Mouse (Mus musculus) small intestine, adult 2 months (tissue): ENCODE data around the gene Dguok. TPM values are rescaled to one million over a fixed set of nuclear protein-coding genes. Genes with fewer than 3 reads are reported as not detected.

Source experiments
- H3K27ac ChIP-seq: fragments of 200-500 bp; 2 replicates; pipeline ENCODE4 v1.5.1; 2012; ENCODE audit warnings: low read depth, low read length, control low read depth, inconsistent platforms; ENCODE audit not compliant: insufficient read depth
- H3K27me3 ChIP-seq: fragments of 200-500 bp; 2 replicates; pipeline ENCODE4 v1.6.1; 2012; ENCODE audit warnings: mild to moderate bottlenecking, moderate library complexity, low read length, inconsistent platforms; ENCODE audit not compliant: control insufficient read depth, insufficient read depth
- H3K36me3 ChIP-seq: fragments of 200-500 bp; 2 replicates; pipeline ENCODE4 v1.6.1; 2012; ENCODE audit warnings: mild to moderate bottlenecking, low read length, control low read depth, inconsistent platforms; ENCODE audit not compliant: control insufficient read depth, insufficient read depth
- H3K4me1 ChIP-seq: fragments of 200-500 bp; 2 replicates; pipeline ENCODE4 v1.6.1; 2012; ENCODE audit warnings: low read length, inconsistent platforms, mixed read lengths; ENCODE audit not compliant: control insufficient read depth, insufficient read depth, insufficient read length
- H3K4me3 ChIP-seq: fragments of 200-500 bp; 2 replicates; pipeline ENCODE4 v1.5.1; 2012; ENCODE audit warnings: low read depth, mild to moderate bottlenecking, control low read depth, inconsistent platforms, low read length, moderate library complexity
- CTCF ChIP-seq: fragments of 200-500 bp; IDR thresholded peaks from 2 replicates; pipeline ENCODE4 v1.5.1; 2012; ENCODE audit warnings: low read depth, mild to moderate bottlenecking, control low read depth, inconsistent platforms, low read length, moderate library complexity, mixed read lengths; ENCODE audit not compliant: insufficient replicate concordance, insufficient read length; ENCODE audit errors: extremely low read depth
- POLR2A ChIP-seq: fragments of 200-500 bp; IDR thresholded peaks from 2 replicates; pipeline ENCODE4 v1.6.1; 2012; ENCODE audit warnings: low read depth, mild to moderate bottlenecking, control low read depth, inconsistent platforms, low read length, moderate library complexity
- WGBS: fragments of 180-500 bp; shearing (Covaris S2); methylation state at CpG from one replicate; pipeline ENCODE4 v1.1.7; 2018; 5-methylcytosine and 5-hydroxymethylcytosine counted together
- polyA plus RNA-seq: library from polyadenylated mRNA; depleted of rRNA; stranded (reverse); fragments of >200 nt; gene quantifications from 2 replicates; pipeline ENCODE4 v1.2.3, GENCODE M21; 2012; rRNA removed

Gene Dguok
- polyA plus RNA-seq = 12.4 and 19.7 TPM in 2 replicates

DNA sequence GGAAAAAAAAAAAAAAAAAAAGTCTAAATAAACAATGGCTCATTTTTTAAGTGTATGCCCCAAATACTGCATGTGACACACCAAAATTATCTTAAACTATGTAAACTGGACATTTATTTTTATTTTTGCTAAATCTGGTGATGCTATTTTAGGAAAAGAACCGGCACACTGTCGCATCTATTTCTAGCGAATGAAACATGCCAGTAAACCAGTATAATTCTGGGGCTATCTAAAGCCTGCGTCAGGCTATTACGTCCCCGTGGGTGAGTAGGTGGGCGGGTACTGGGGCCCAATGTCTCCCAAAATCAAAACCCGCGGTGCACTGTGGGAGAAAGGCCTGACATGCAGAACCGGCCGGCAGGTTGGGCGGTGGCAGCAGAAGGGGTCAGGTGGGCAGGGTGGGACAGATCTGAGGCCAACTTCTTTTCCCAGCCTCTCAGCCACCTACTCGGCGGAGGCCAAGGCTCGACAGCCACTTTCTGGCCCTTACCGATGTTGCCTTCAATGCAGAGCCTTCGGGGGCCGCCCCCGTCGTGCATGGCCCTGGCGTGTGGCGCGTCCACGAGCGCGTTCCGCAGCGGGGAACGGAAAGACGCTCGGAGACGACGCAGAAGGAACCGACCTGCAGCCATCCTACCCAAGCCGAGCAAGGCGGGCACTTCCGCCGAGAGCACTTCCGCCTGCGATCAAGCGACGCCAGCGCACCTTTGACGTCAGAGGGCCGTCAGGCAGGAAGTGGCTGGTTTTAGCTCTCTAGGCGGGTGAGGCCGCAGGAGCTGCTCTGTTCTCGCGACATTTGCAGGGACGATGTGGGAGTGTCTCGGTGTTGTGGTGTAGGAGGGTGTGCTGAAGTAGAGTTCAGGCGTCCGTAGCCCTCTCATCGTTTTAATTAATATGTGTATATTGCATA lies at the start of gene Dguok:
Gene Dguok, minus strand, starts transcription at position 712 of the 910 bp plus-strand sequence.
- WGBS = under 1% methylated on average over 54 of the region's 54 CpGs
- H3K27me3 ChIP-seq = no peaks in the 10 kb centered on the region
- H3K4me3 ChIP-seq = peak within 1 kb of the TSS; percentile 75
- peak; percentile 89 for TF ChIP-seq POLR2A
- no peak for TF ChIP-seq CTCF
- peaks cover 5% of the 10 kb centered on the region; the same call in 1 of the 2 replicates for H3K4me1 ChIP-seq
- H3K36me3 ChIP-seq = no peaks in the 10 kb centered on the region
- H3K27ac ChIP-seq = peak within 1 kb of the TSS; percentile 92

DNA sequence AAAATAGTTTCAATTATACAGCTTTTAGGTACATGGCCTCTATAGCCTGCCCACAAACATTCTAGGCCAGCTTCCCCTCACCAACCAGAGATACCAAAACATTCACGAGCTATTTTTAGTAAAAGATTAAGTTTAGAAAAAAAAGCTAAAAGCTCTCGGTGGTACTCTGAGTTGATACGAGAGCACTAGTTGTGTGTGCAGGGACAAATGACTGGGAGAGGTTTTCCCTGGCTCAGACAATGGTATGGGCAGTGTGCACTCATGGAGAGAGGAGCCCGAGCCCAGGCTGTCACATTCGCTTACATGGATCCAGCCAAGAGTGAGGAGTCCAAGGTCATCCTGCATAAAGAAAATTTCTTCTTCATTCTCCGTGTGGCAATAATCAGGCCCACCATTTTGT lies 49.2 kb upstream of the Dguok start:
- 81% methylated on average over 6 of the region's 6 CpGs for WGBS
- Histone ChIP-seq H3K27ac (no peak overlapping the region), H3K4me3 (no peak overlapping the region), H3K27me3 (no peaks in the 10 kb centered on the region), H3K36me3 (peaks cover 65% of the 10 kb centered on the region), H3K4me1 (no peaks in the 10 kb centered on the region)
- no peak for TF ChIP-seq POLR2A
- TF ChIP-seq CTCF = no peak

DNA sequence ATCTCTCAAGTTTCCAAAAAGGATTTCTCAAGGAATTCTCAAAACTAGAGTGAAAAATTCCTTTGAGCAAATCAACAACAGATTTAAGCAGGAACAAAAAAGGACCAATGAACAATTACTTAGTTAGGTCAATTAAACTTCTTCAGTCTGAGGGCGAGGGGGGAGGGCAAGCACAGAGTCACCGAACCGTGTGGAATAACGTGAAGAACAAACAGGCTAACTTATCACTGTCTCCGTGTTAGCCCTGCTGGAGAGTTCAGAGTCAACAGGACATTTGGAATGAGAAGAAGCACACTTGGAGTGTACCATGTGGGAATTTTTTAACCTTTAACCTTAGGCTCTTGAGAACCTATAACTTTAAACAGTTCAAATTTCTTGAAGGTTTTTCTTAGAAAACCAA lies 41.6 kb upstream of the Dguok start:
- TF ChIP-seq CTCF (no peak), POLR2A (no peak)
- H3K27ac ChIP-seq = no peak overlapping the region
- WGBS = 68% methylated on average over 5 of the region's 5 CpGs
- H3K36me3 ChIP-seq = peaks cover 42% of the 10 kb centered on the region
- H3K4me1 ChIP-seq = no peaks in the 10 kb centered on the region
- H3K27me3 ChIP-seq = no peaks in the 10 kb centered on the region
- H3K4me3 ChIP-seq = no peak overlapping the region

DNA sequence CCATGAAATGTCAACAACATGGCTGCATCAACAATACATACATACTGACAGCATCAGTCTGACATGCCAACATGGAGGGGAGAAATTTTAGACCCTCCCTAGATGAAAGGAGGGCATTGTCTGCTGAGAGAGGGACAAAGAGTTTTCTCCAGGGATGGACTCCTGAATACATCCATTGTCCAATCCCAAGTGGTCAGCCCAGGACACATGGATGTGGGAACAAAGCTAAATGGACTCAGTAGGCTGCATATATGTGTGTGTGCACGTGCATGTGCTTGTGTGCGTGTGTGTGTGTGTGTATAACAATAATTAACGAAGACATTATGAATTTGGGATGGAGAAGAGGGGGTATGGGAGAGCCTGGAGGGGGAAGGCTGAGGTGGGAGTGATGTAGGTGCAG lies 39.0 kb upstream of the Dguok start:
- Histone ChIP-seq H3K27ac (no peak overlapping the region), H3K4me3 (no peak overlapping the region), H3K36me3 (peaks cover 32% of the 10 kb centered on the region), H3K27me3 (no peaks in the 10 kb centered on the region), H3K4me1 (no peaks in the 10 kb centered on the region)
- TF ChIP-seq CTCF = no peak
- no peak for TF ChIP-seq POLR2A
- WGBS = 91% methylated on average over 3 of the region's 3 CpGs

DNA sequence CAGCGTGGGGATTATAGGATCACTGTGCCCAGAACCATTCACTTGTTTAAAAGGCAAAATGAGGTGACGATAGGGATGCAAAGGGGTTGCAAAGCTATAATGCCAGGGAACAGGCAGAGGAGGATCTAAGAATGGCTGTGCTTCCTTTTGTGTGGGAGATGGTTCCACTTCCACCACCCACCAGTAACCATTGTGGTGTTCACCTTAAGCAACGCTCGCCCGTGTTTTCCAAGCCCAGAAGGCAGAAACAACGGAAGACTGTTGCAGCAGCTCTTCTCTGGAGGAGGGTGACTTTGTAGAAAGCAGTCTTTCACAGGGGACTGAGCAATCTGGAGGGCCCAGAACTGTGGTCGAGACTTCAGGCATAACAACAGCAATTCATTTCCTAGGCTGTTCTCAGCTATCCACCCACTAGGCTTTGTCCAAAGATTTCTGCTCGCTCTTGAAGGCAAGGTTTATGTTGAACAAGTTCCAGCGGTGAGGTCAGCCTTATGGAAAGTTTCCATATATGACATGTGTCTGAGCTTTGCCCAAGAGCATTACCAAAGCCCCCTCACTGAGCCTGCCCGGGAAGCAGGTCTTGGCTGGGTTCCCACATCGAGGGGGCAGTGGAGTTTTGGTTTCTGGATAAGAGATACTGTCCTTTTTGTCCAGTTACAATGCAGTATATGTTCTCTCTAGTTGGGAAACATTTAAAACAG lies 35.1 kb upstream of the Dguok start:
- H3K4me3 ChIP-seq = no peak overlapping the region
- peak overlapping the region; percentile 32; the same call in 1 of the 2 replicates for H3K27ac ChIP-seq
- no peaks in the 10 kb centered on the region for H3K4me1 ChIP-seq
- H3K36me3 ChIP-seq = peaks cover 22% of the 10 kb centered on the region
- no peaks in the 10 kb centered on the region for H3K27me3 ChIP-seq
- TF ChIP-seq POLR2A (no peak), CTCF (no peak)
- 71% methylated on average over 11 of the region's 11 CpGs for WGBS

DNA sequence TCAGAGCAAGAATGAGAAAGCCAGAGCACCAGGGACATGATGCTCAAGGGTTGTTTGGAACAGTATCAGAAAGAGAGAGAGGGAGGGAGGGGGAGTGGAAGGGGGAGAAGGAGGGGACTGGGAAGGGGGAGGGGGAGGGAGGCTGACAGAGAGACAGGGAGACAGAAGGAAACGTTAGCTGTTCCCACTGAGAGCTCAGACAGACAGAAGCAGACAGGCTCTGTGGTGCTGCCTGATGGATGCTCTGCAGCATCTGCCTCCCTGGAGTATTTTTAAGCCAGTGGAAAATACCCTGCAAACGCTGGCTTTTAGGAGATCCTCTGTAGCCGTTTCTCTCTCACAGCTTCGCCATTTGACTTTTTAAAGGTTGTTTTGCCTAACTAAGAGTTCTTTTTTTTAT lies 33.2 kb upstream of the Dguok start:
- WGBS = 47% methylated on average over 4 of the region's 4 CpGs
- H3K36me3 ChIP-seq = peaks cover 9% of the 10 kb centered on the region
- no peak overlapping the region for H3K4me3 ChIP-seq
- no peaks in the 10 kb centered on the region for H3K27me3 ChIP-seq
- H3K4me1 ChIP-seq = no peaks in the 10 kb centered on the region
- no peak for TF ChIP-seq POLR2A
- no peak for TF ChIP-seq CTCF
- H3K27ac ChIP-seq = no peak overlapping the region

DNA sequence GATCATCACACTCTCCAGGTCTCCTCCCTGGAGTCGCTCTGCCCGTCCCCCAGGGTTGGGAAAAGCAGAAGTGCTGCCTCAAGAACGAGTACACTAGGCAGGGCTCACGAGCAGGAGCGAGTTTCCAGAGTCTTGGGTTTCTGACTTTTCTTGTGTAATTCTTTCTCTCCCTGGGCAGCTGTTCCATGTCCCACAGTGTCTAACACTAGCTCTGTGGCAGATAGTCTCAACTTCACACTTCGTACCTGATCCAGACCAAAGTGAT lies 30.0 kb upstream of the Dguok start:
- TF ChIP-seq POLR2A (no peak), CTCF (no peak)
- Histone ChIP-seq H3K4me3 (no peak overlapping the region), H3K27ac (peak overlapping the region; percentile 66), H3K4me1 (peaks cover 3% of the 10 kb centered on the region; the same call in 1 of the 2 replicates), H3K27me3 (no peaks in the 10 kb centered on the region), H3K36me3 (no peaks in the 10 kb centered on the region)
- whole genome bisulfite sequencing = 64% methylated on average over 6 of the region's 6 CpGs
